Mouse (Mus musculus) liver, adult 2 months (tissue): ENCODE measurements around the gene Serpinb6a. TPM values are rescaled to one million over a fixed set of nuclear protein-coding genes. Genes with fewer than 3 reads are reported as not detected.

Experiments
- DNase-seq: peaks from one replicate; pipeline ENCODE4 v3.0.0-alpha.2; 2011; ENCODE audit warnings: low read depth, low spot score; ENCODE audit errors: extremely low read depth
- H3K27ac ChIP-seq: fragments of 200-500 bp; replicated peaks from 2 replicates; pipeline ENCODE4 v1.5.1; 2012; ENCODE audit warnings: low read depth, mild to moderate bottlenecking, control low read depth, inconsistent platforms, low read length; ENCODE audit not compliant: insufficient read depth
- H3K27me3 ChIP-seq: fragments of 200-500 bp; 2 replicates; pipeline ENCODE4 v1.6.1; 2012; ENCODE audit warnings: mild to moderate bottlenecking, moderate library complexity, low read length, inconsistent platforms; ENCODE audit not compliant: control insufficient read depth, insufficient read depth
- H3K36me3 ChIP-seq: fragments of 200-500 bp; 2 replicates; pipeline ENCODE4 v1.6.1; 2012; ENCODE audit warnings: low read length, inconsistent platforms; ENCODE audit not compliant: control insufficient read depth, insufficient read depth
- H3K4me1 ChIP-seq: fragments of 200-500 bp; 2 replicates; pipeline ENCODE4 v1.6.1; 2011; ENCODE audit warnings: low read length; ENCODE audit not compliant: control insufficient read depth, insufficient read depth
- H3K4me3 ChIP-seq: fragments of 200-500 bp; 2 replicates; pipeline ENCODE4 v1.5.1; 2011; ENCODE audit warnings: low read depth, mild to moderate bottlenecking, control low read depth, low read length, moderate library complexity; ENCODE audit not compliant: insufficient read depth
- H3K79me2 ChIP-seq: fragments of 200-500 bp; 2 replicates; pipeline ENCODE4 v1.6.1; 2012; ENCODE audit warnings: inconsistent platforms, mild to moderate bottlenecking, low read length, moderate library complexity; ENCODE audit not compliant: control insufficient read depth, insufficient read depth
- H3K9ac ChIP-seq: fragments of 200-500 bp; 2 replicates; pipeline ENCODE4 v1.6.1; 2012; ENCODE audit warnings: low read depth, mild to moderate bottlenecking, control low read depth, inconsistent platforms, low read length
- CTCF ChIP-seq: fragments of 200-500 bp; IDR thresholded peaks from 2 replicates; pipeline ENCODE4 v1.5.1; 2011; ENCODE audit warnings: low read depth, low read length, control low read depth
- POLR2A ChIP-seq: fragments of 200-500 bp; IDR thresholded peaks from 2 replicates; pipeline ENCODE4 v1.6.1; 2011; ENCODE audit warnings: low read length, control low read depth; ENCODE audit not compliant: insufficient read depth; ENCODE audit errors: extremely low read depth
- WGBS: fragments of 180-500 bp; shearing (Covaris S2); methylation state at CpG from one replicate; pipeline ENCODE4 v1.1.7; 2018; 5-methylcytosine and 5-hydroxymethylcytosine counted together
- polyA plus RNA-seq: library from polyadenylated mRNA; depleted of rRNA; stranded (reverse); fragments of >200 nt; gene quantifications from 2 replicates; pipeline ENCODE4 v1.2.3, GENCODE M21; 2012
- total RNA-seq: library from RNA; depleted of rRNA; stranded (reverse); fragments of >200 nt; gene quantifications from 2 replicates; pipeline ENCODE4 v1.2.3, GENCODE M21; 2014

Serpinb6a gene
- total and polyA plus RNA-seq, 2 experiments, result 7.2 to 29.8 TPM

- Histone ChIP-seq H3K4me3 (no peak overlapping the region), H3K27ac (no peak overlapping the region), H3K79me2 (no peaks in the 10 kb centered on the region; the same call in 1 of the 2 replicates), H3K27me3 (no peaks in the 10 kb centered on the region), H3K4me1 (no peaks in the 10 kb centered on the region), H3K36me3 (peaks cover 86% of the 10 kb centered on the region), H3K9ac (no peak overlapping the region)
- WGBS, result 46% methylated on average over 9 of the region's 9 CpGs
- peak; percentile 67 for DNase-seq
- TF ChIP-seq CTCF, result no peak
- no peak for TF ChIP-seq POLR2A
Measured at GRCm38 (mm10) chr13:34016927-34017569, 14.5 kb upstream of the Serpinb6a start.

DNA sequence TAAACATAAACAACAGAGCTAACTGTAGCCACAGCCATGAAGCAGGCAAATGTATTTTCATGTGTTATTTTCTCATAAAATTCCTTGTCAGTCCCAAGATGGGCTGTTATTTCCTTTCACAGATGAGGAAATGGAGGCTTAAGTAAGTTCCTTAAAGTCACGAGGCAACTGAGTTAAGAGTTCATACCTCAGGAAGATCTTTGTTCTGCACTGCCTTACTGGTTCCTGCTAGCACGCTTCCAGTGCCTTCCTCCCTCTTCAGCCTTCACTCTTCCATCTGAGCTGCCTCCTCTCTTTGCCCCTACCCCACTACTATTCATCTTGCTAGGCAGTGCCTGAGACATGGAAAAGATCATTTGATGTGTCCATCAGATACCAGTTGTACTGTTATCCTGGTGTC is 4.6 kb upstream of the Serpinb6a start:
- TF ChIP-seq POLR2A (no peak), CTCF (no peak)
- H3K9ac ChIP-seq, result no peak overlapping the region
- no peak overlapping the region for H3K4me3 ChIP-seq
- H3K27ac ChIP-seq, result no peak overlapping the region
- peaks cover 29% of the 10 kb centered on the region for H3K36me3 ChIP-seq
- peak; percentile 30 for DNase-seq
- WGBS, result 76% methylated on average over 2 of the region's 2 CpGs
- H3K4me1 ChIP-seq, result peaks cover 12% of the 10 kb centered on the region
- no peaks in the 10 kb centered on the region for H3K27me3 ChIP-seq
- peaks cover 29% of the 10 kb centered on the region; the same call in 1 of the 2 replicates for H3K79me2 ChIP-seq

- peak overlapping the region; percentile 42 for H3K9ac ChIP-seq
- H3K4me3 ChIP-seq, result peak overlapping the region; percentile 98
- no peak overlapping the region for H3K27ac ChIP-seq
- TF ChIP-seq POLR2A (no peak), CTCF (no peak)
- H3K27me3 ChIP-seq, result no peaks in the 10 kb centered on the region
- 0% methylated on average over 5 of the region's 5 CpGs for WGBS
- peaks cover 17% of the 10 kb centered on the region; the same call in 1 of the 2 replicates for H3K79me2 ChIP-seq
- peaks cover 10% of the 10 kb centered on the region for H3K4me1 ChIP-seq
- no peak for DNase-seq
- H3K36me3 ChIP-seq, result no peaks in the 10 kb centered on the region
Measured at GRCm38 (mm10) chr13:34003058-34003457, 464 bp upstream of the Serpinb6a start.

DNA sequence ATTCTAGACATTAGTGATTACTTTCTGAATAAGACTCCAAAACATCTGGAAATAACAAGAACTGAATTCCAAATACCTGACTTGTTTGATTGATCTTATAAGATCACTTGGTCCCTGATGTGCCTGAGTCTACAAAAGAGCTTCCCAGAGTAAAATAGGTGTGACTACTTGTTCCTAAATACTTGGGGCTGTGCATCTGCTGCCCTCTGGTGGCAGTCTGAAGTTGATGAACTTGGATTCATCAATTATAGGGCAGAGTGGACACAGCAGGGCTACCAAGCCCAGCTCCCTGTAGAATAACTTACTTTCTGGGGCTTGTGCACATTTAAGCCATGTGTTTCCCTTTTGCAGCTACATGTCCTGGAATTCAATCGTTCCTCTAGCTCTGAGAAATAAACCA is 7.4 kb downstream of the Serpinb6a start:
- H3K36me3 ChIP-seq, result peaks cover 2% of the 10 kb centered on the region; the same call in 1 of the 2 replicates
- H3K79me2 ChIP-seq, result no peaks in the 10 kb centered on the region
- no peaks in the 10 kb centered on the region for H3K4me1 ChIP-seq
- H3K9ac ChIP-seq, result no peak overlapping the region
- DNase-seq, result peak; percentile 74
- TF ChIP-seq CTCF (peak; percentile 63), POLR2A (no peak)
- H3K4me3 ChIP-seq, result no peak overlapping the region
- no peaks in the 10 kb centered on the region for H3K27me3 ChIP-seq
- 21% methylated on average over 1 of the region's 1 CpGs for WGBS
- H3K27ac ChIP-seq, result no peak overlapping the region

- 83% methylated on average over 5 of the region's 5 CpGs for WGBS
- DNase-seq, result no peak
- H3K9ac ChIP-seq, result no peak overlapping the region
- H3K36me3 ChIP-seq, result peaks cover 37% of the 10 kb centered on the region
- no peaks in the 10 kb centered on the region for H3K27me3 ChIP-seq
- H3K4me3 ChIP-seq, result no peak overlapping the region
- no peak for TF ChIP-seq CTCF
- no peak for TF ChIP-seq POLR2A
- no peaks in the 10 kb centered on the region for H3K4me1 ChIP-seq
- no peaks in the 10 kb centered on the region for H3K79me2 ChIP-seq
- no peak overlapping the region for H3K27ac ChIP-seq
Measured at GRCm38 (mm10) chr13:33989625-33990024, 13.0 kb downstream of the Serpinb6a start.

DNA sequence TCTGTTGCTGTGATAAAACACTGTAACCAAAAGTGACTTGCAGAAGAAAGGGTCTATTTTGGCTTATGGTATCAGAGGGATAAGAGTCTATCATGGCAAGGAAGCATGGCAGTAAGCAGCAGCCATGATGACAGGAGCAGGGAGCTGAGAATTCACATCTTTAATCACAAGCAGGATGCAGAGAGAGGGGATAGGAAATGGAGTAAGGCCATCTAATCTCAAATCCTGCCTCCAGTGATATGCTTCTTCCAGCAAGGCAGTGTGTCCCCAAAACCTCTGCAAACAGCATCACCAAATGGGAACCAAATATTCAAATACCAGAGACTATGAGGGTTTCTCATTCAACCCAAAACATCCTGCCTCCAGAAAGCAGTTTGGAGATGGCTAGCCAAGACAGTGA is 36.0 kb downstream of the Serpinb6a start:
- peak overlapping the region; percentile 62 for H3K27ac ChIP-seq
- no peak for TF ChIP-seq CTCF

More for the DNA sequence above, 36.0 kb downstream of the Serpinb6a start:
- no peak for DNase-seq
- Histone ChIP-seq H3K9ac (no peak overlapping the region), H3K36me3 (peaks cover 19% of the 10 kb centered on the region), H3K4me1 (peaks cover 10% of the 10 kb centered on the region), H3K79me2 (peaks cover 8% of the 10 kb centered on the region; the same call in 1 of the 2 replicates), H3K4me3 (no peak overlapping the region), H3K27me3 (no peaks in the 10 kb centered on the region)
